Mouse (Mus musculus) cerebellum, adult 2 months (tissue): ENCODE results near the gene Tmem87a.

Experiments
- CTCF ChIP-seq: fragments of 200-500 bp; IDR thresholded peaks from 2 replicates; pipeline ENCODE4 v1.5.1; 2011; ENCODE audit warnings: low read depth, mild to moderate bottlenecking, control low read depth, low read length, moderate library complexity, borderline replicate concordance; ENCODE audit not compliant: insufficient read depth
- POLR2A ChIP-seq: fragments of 200-500 bp; IDR thresholded peaks from 2 replicates; pipeline ENCODE4 v1.6.1; 2011; ENCODE audit warnings: low read length, control low read depth, borderline replicate concordance; ENCODE audit not compliant: insufficient read depth

DNA sequence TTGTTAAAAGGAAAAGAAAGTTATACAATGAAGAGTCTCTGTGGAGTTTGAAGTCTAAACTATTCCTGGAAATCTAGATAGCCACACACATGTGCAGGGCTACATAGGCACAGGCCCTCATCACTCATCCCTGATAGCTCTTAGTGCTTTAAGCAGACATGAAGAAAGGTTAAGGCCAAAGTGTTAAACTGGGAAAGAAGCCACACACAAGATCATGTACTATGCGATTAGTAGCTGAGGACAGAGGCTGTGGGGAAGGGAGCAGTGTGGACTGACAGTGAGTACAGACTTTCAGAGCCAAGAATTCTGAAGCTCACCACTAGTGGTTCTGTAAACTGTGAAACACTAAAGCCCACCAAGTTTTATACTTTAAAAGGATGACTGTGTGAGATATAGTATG lies 13.0 kb downstream of the Tmem87a start:
- TF ChIP-seq CTCF (no peak), POLR2A (no peak)
